Mouse (Mus musculus) kidney, embryonic 16.5 days (tissue): ENCODE data around the gene Cckar. TPM values are rescaled to one million over a fixed set of nuclear protein-coding genes. Genes with fewer than 3 reads are reported as not detected.

ENCODE experiments used
- ATAC-seq: fragments of 200-750 bp; cut with Nextera tagmentation; 2 replicates; pipeline ENCODE4 v1.8.0; 2017; ENCODE audit warnings: moderate TSS enrichment; ENCODE audit not compliant: low FRiP score, low TSS enrichment
- H3K27ac ChIP-seq: fragments of 300-500 bp; sonication (generic); 2 replicates; pipeline ENCODE4 v1.5.1; 2014; ENCODE audit warnings: low read length
- H3K27me3 ChIP-seq: fragments of 300-500 bp; sonication (generic); 2 replicates; pipeline ENCODE4 v1.6.1; 2014; ENCODE audit warnings: low read length, control low read depth, mixed read lengths; ENCODE audit not compliant: insufficient read depth
- H3K36me3 ChIP-seq: fragments of 300-500 bp; sonication (generic); 2 replicates; pipeline ENCODE4 v1.6.1; 2014; ENCODE audit warnings: low read length, control low read depth, mixed read lengths; ENCODE audit not compliant: insufficient read depth
- H3K4me1 ChIP-seq: fragments of 300-500 bp; sonication (generic); 2 replicates; pipeline ENCODE4 v1.6.1; 2014; ENCODE audit warnings: low read length, control low read depth, mixed read lengths; ENCODE audit not compliant: insufficient read depth
- H3K4me2 ChIP-seq: fragments of 300-500 bp; sonication (generic); replicated peaks from 2 replicates; pipeline ENCODE4 v1.6.1; 2014; ENCODE audit warnings: low read depth, low read length
- H3K4me3 ChIP-seq: fragments of 300-500 bp; sonication (generic); 2 replicates; pipeline ENCODE4 v1.5.1; 2014; ENCODE audit warnings: mild to moderate bottlenecking, low read length
- H3K9ac ChIP-seq: fragments of 300-500 bp; sonication (generic); replicated peaks from 2 replicates; pipeline ENCODE4 v1.6.1; 2014; ENCODE audit warnings: low read length
- H3K9me3 ChIP-seq: fragments of 300-500 bp; sonication (generic); 2 replicates; pipeline ENCODE4 v1.6.1; 2016; ENCODE audit warnings: low read length, control low read depth
- WGBS: fragments of 180-500 bp; shearing (Covaris S2); extraction: QIAGEN DNeasy Blood & Tissue Kit; methylation state at CpG from one replicate; pipeline ENCODE4 v1.1.7; 2014; 5-methylcytosine and 5-hydroxymethylcytosine counted together
- polyA plus RNA-seq: library from polyadenylated mRNA; unstranded; fragments of >200 nt; fragmentation: Nextera tagmentation; extraction: Ambion mirVana; gene quantifications from 2 replicates; pipeline ENCODE4 v1.2.1, GENCODE M21; 2015

The Cckar gene
- polyA plus RNA-seq, 1 experiment from 2014 or later: 8.4 TPM

GRCm38 (mm10) chr5:53657925-53658324, 49.6 kb downstream of the Cckar start:
- H3K4me3 ChIP-seq: no peak overlapping the region
- no peak overlapping the region for H3K27ac ChIP-seq
- H3K4me1 ChIP-seq: peaks cover 7% of the 10 kb centered on the region; the same call in 1 of the 2 replicates
- no peaks in the 10 kb centered on the region for H3K27me3 ChIP-seq
- peak; percentile 76; the same call in 1 of the 2 replicates for ATAC-seq
- H3K9me3 ChIP-seq: no peaks in the 10 kb centered on the region
- no peaks in the 10 kb centered on the region for H3K36me3 ChIP-seq
- no peak overlapping the region for H3K9ac ChIP-seq
- H3K4me2 ChIP-seq: no peak overlapping the region
- WGBS: 67% methylated on average over 6 of the region's 6 CpGs

GRCm38 (mm10) chr5:53656596-53656995, 50.9 kb downstream of the Cckar start:
- H3K9ac ChIP-seq: no peak overlapping the region
- WGBS: 3% methylated on average over 1 of the region's 1 CpGs
- ATAC-seq: no peak
- H3K4me1 ChIP-seq: peaks cover 7% of the 10 kb centered on the region; the same call in 1 of the 2 replicates
- no peak overlapping the region for H3K4me3 ChIP-seq
- H3K27me3 ChIP-seq: no peaks in the 10 kb centered on the region
- no peaks in the 10 kb centered on the region for H3K9me3 ChIP-seq
- H3K4me2 ChIP-seq: no peak overlapping the region
- peaks cover 8% of the 10 kb centered on the region for H3K36me3 ChIP-seq
- H3K27ac ChIP-seq: peak overlapping the region; percentile 48; the same call in 1 of the 2 replicates

Other genes with a start within 250 kb of the Cckar start
- 33.1 and 35.6 TPM in 2 replicates for gene Rbpj, start 241.6 kb downstream of the Cckar start, polyA plus RNA-seq
- 51.4 and 56.9 TPM in 2 replicates for gene Tbc1d19, start 101.9 kb upstream of the Cckar start, polyA plus RNA-seq